Mouse (Mus musculus) megakaryocyte progenitor cell, adult 5-6 weeks (primary cell): ENCODE measurements around the gene Efcab11. TPM values are rescaled to one million over a fixed set of nuclear protein-coding genes. Genes with fewer than 3 reads are reported as not detected.

Experiments used
- ATAC-seq: replicated peaks from 2 replicates; pipeline ENCODE4 v1.8.0; 2016; ENCODE audit warnings: mild to moderate bottlenecking, moderate TSS enrichment, inconsistent platforms; ENCODE audit not compliant: poor library complexity
- total RNA-seq, 2 experiments: library from RNA; stranded (forward) in 1 of 2; stranded (reverse) in 1 of 2; fragments of 157-497, 149-512 nt in 1 of 2; fragments of 200-1000 nt in 1 of 2; gene quantifications; 2 replicates each; pipeline versions ENCODE4 v1.2.3 to v1.2.4; 2015 to 2017

The Efcab11 gene
- total RNA-seq, 2 experiments from 2014 or later, result 5.1 to 10.2 TPM

- ATAC-seq, result no peak
These were observed 120.2 kb downstream of the Efcab11 start for GRCm38 (mm10) chr12:99764053-99764452.

GRCm38 (mm10) chr12:99757754-99758526, 126.3 kb downstream of the Efcab11 start:
- no peak for ATAC-seq

GRCm38 (mm10) chr12:99756914-99757687, 127.1 kb downstream of the Efcab11 start:
- no peak for ATAC-seq

- no peak for ATAC-seq
These were observed 128.0 kb downstream of the Efcab11 start for GRCm38 (mm10) chr12:99756213-99756612.

GRCm38 (mm10) chr12:99752986-99753385, 131.3 kb downstream of the Efcab11 start:
- no peak for ATAC-seq

- no peak for ATAC-seq
These were observed 134.8 kb downstream of the Efcab11 start for GRCm38 (mm10) chr12:99749391-99749790.

- peak; percentile 86 for ATAC-seq
These were observed 142.6 kb downstream of the Efcab11 start for GRCm38 (mm10) chr12:99741631-99742030.

- ATAC-seq, result no peak
These were observed 145.0 kb downstream of the Efcab11 start for GRCm38 (mm10) chr12:99739211-99739610.

GRCm38 (mm10) chr12:99738256-99738655, 146.0 kb downstream of the Efcab11 start:
- ATAC-seq, result no peak

GRCm38 (mm10) chr12:99736971-99737370, 147.3 kb downstream of the Efcab11 start:
- ATAC-seq, result no peak

GRCm38 (mm10) chr12:99735172-99735571, 149.1 kb downstream of the Efcab11 start:
- no peak for ATAC-seq

GRCm38 (mm10) chr12:99724206-99724605, 160.0 kb downstream of the Efcab11 start:
- ATAC-seq, result no peak

GRCm38 (mm10) chr12:99723791-99724190, 160.4 kb downstream of the Efcab11 start:
- ATAC-seq, result no peak

GRCm38 (mm10) chr12:99721318-99721717, 162.9 kb downstream of the Efcab11 start:
- no peak for ATAC-seq

GRCm38 (mm10) chr12:99719777-99720176, 164.5 kb downstream of the Efcab11 start:
- no peak for ATAC-seq

GRCm38 (mm10) chr12:99718161-99718560, 166.1 kb downstream of the Efcab11 start:
- no peak for ATAC-seq

- no peak for ATAC-seq
These were observed 168.1 kb downstream of the Efcab11 start for GRCm38 (mm10) chr12:99716038-99716610.

- no peak for ATAC-seq
These were observed 168.9 kb downstream of the Efcab11 start for GRCm38 (mm10) chr12:99715129-99716037.

- ATAC-seq, result no peak
These were observed 172.0 kb downstream of the Efcab11 start for GRCm38 (mm10) chr12:99712214-99712613.

GRCm38 (mm10) chr12:99702248-99702647, 182.0 kb downstream of the Efcab11 start:
- no peak for ATAC-seq

GRCm38 (mm10) chr12:99700380-99700779, 183.9 kb downstream of the Efcab11 start:
- ATAC-seq, result no peak
